Mouse (Mus musculus): ENCODE data around the gene Arid2. TPM values are rescaled to one million over a fixed set of nuclear protein-coding genes. Genes with fewer than 3 reads are reported as not detected.

The Arid2 gene
- polyA plus RNA-seq, 1 experiment from 2014 or later, result 26.8 TPM

- Histone ChIP-seq H3K4me2 (no peak overlapping the region), H3K4me1 (replicated peaks) (peaks cover 28% of the 10 kb centered on the region), H3K27ac (no peak overlapping the region), H3K9me3 (no peaks in the 10 kb centered on the region), H3K36me3 (peaks cover 28% of the 10 kb centered on the region), H3K9ac (no peak overlapping the region), H3K27me3 (no peaks in the 10 kb centered on the region), H3K4me3 (no peak overlapping the region)
- ATAC-seq (ENCODE audit: low FRiP score), result no peak
- WGBS, result 96% methylated on average over 2 of the region's 2 CpGs
Observed at GRCm38 (mm10) chr15:96274341-96274740, 13.0 kb upstream of the Arid2 start.

DNA sequence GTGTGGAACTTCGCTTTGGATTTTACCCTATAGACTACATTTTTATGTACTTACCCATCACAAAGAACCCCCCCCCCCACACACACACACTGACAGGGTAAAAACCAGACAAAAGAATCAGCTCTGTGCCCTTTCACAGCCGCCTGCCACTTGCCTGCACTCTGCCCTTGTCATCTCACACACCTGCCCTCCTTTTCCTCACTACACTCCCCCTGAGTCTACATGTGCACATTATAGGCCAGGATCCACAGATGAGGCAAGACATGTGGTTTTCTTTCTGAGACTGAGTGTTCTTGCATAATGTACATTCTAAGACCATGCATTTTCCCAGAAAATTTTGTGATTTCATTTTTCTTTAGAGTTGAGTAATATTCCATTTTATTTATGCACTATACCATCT, 12.1 kb upstream of the Arid2 start:
- ATAC-seq (ENCODE audit: low FRiP score), result no peak
- no peak overlapping the region for H3K4me2 ChIP-seq
- H3K4me1 ChIP-seq (replicated peaks), result peaks cover 33% of the 10 kb centered on the region
- no peak overlapping the region for H3K4me3 ChIP-seq
- no peak overlapping the region for H3K9ac ChIP-seq
- H3K36me3 ChIP-seq, result peaks cover 35% of the 10 kb centered on the region
- H3K9me3 ChIP-seq, result no peaks in the 10 kb centered on the region
- no peaks in the 10 kb centered on the region for H3K27me3 ChIP-seq
- WGBS, result 71% methylated on average over 2 of the region's 2 CpGs
- H3K27ac ChIP-seq, result no peak overlapping the region

- Histone ChIP-seq H3K9ac (no peak overlapping the region), H3K9me3 (no peaks in the 10 kb centered on the region), H3K27me3 (no peaks in the 10 kb centered on the region), H3K36me3 (peaks cover 42% of the 10 kb centered on the region), H3K4me3 (no peak overlapping the region), H3K4me1 (replicated peaks) (peaks cover 35% of the 10 kb centered on the region), H3K27ac (no peak overlapping the region), H3K4me2 (no peak overlapping the region)
- WGBS, result 90% methylated on average over 9 of the region's 9 CpGs
- ATAC-seq (ENCODE audit: low FRiP score), result no peak
Observed at GRCm38 (mm10) chr15:96275810-96276493, 11.4 kb upstream of the Arid2 start.

GRCm38 (mm10) chr15:96277061-96277460, 10.3 kb upstream of the Arid2 start:
- H3K36me3 ChIP-seq, result peaks cover 45% of the 10 kb centered on the region
- H3K4me1 ChIP-seq (replicated peaks), result peaks cover 40% of the 10 kb centered on the region
- H3K27ac ChIP-seq, result no peak overlapping the region
- no peak for ATAC-seq (ENCODE audit: low FRiP score)
- 95% methylated on average over 4 of the region's 4 CpGs for WGBS
- no peak overlapping the region for H3K4me2 ChIP-seq
- no peaks in the 10 kb centered on the region for H3K9me3 ChIP-seq
- no peak overlapping the region for H3K9ac ChIP-seq
- H3K4me3 ChIP-seq, result no peak overlapping the region
- no peaks in the 10 kb centered on the region for H3K27me3 ChIP-seq

DNA sequence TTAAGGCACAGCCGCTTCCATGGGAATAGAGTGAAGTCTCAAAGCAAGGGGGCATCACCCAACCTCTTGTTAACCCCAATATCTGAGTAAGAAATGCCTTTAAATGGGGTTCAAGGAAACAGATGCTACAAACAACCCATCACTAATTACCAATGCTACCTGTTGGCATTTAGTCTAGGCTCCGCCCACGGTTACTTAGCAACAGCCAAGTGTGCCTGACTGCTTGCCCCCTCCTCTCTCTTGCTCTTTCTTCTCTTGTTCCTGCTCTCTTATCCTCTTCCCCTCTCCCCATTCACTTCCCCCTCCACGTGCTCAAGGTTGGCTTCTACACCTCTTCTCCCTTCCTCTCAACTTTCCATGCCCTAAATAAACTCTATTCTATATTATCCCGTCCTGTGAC, 6.1 kb upstream of the Arid2 start:
- Histone ChIP-seq H3K27ac (no peak overlapping the region), H3K36me3 (peaks cover 38% of the 10 kb centered on the region), H3K4me1 (replicated peaks) (peaks cover 42% of the 10 kb centered on the region), H3K27me3 (no peaks in the 10 kb centered on the region), H3K9ac (no peak overlapping the region), H3K4me2 (peak overlapping the region; percentile 92), H3K4me3 (no peak overlapping the region), H3K9me3 (no peaks in the 10 kb centered on the region)
- WGBS, result 80% methylated on average over 5 of the region's 5 CpGs
- ATAC-seq (ENCODE audit: low FRiP score), result no peak

DNA sequence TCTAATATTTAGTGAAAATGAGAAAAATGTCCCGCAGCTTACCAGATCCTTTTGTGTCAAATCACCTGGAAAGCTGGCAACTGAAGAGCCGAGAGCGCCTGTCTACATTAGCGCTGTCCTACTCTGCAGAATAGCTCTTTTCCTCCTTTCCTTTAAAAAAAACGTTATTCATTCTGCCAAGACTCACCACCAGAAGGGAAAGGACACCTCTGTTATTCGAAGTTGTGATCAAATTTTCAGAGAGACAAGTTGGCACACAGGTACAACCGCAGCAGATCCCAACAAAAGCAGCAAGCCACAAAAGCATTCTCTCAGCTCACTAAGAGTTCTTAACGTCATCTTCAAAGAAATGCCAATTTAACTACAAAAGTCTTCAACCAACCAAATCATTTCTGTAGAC, 4.2 kb upstream of the Arid2 start:
- peaks cover 32% of the 10 kb centered on the region for H3K4me1 ChIP-seq (replicated peaks)
- peak overlapping the region; percentile 93 for H3K4me3 ChIP-seq
- no peaks in the 10 kb centered on the region for H3K27me3 ChIP-seq
- peak overlapping the region; percentile 92 for H3K4me2 ChIP-seq
- H3K27ac ChIP-seq, result peak overlapping the region; percentile 100
- no peak for ATAC-seq (ENCODE audit: low FRiP score)
- 49% methylated on average over 8 of the region's 8 CpGs for WGBS
- H3K9me3 ChIP-seq, result no peaks in the 10 kb centered on the region
- H3K9ac ChIP-seq, result peak overlapping the region; percentile 99
- H3K36me3 ChIP-seq, result peaks cover 24% of the 10 kb centered on the region

- Histone ChIP-seq H3K4me2 (peak overlapping the region; percentile 92), H3K4me3 (peak overlapping the region; percentile 93), H3K27me3 (no peaks in the 10 kb centered on the region), H3K36me3 (peaks cover 19% of the 10 kb centered on the region), H3K27ac (peak overlapping the region; percentile 100), H3K4me1 (replicated peaks) (peaks cover 35% of the 10 kb centered on the region), H3K9me3 (no peaks in the 10 kb centered on the region), H3K9ac (peak overlapping the region; percentile 99)
- ATAC-seq (ENCODE audit: low FRiP score), result no peak
- WGBS, result 5% methylated on average over 11 of the region's 11 CpGs
Observed at GRCm38 (mm10) chr15:96283920-96284431, 3.3 kb upstream of the Arid2 start.

DNA sequence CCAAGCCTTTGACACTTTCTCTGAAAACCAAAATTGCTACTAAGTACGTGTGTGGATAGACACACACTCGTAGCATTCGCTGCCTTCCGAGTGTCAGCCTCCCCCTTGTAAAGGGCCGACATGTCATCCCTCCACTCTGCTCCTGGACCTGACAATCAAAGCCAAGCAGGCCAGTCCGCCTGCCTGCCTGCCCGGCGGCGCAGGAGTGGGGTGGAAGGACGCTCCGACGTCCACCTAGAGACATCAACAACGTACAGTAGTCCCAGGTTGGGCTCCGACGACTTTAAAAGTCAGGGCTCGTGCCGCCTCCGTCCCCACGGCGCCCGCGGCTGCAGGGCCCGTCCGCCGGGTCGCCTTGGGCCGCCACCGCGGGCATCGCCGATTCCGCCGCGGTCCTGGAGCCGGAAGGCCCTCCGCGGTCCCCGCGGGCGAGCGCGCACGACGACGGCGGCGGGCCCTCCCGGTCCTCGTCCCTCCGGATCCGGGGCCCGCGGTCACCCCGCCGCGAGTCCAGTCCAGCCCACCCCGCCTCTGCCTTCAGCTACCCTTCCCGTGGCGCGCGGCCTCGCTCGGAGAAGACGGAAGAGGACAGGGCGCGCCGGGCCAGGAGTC, 2.5 kb upstream of the Arid2 start:
- H3K9me3 ChIP-seq, result no peaks in the 10 kb centered on the region
- H3K27me3 ChIP-seq, result no peaks in the 10 kb centered on the region
- H3K9ac ChIP-seq, result peak overlapping the region; percentile 99
- H3K36me3 ChIP-seq, result peaks cover 13% of the 10 kb centered on the region
- H3K4me1 ChIP-seq (replicated peaks), result peaks cover 36% of the 10 kb centered on the region
- peak; percentile 52 for ATAC-seq (ENCODE audit: low FRiP score)
- under 1% methylated on average over 67 of the region's 67 CpGs for WGBS
- H3K27ac ChIP-seq, result peak overlapping the region; percentile 100
- peak overlapping the region; percentile 93 for H3K4me3 ChIP-seq
- H3K4me2 ChIP-seq, result peak overlapping the region; percentile 92

GRCm38 (mm10) chr15:96285323-96286014, 1.8 kb upstream of the Arid2 start:
- peak; percentile 83 for ATAC-seq (ENCODE audit: low FRiP score)
- peaks cover 7% of the 10 kb centered on the region for H3K36me3 ChIP-seq
- H3K4me2 ChIP-seq, result peak overlapping the region; percentile 92
- H3K4me3 ChIP-seq, result peak overlapping the region; percentile 93
- peak overlapping the region; percentile 99 for H3K9ac ChIP-seq
- WGBS, result under 1% methylated on average over 60 of the region's 64 CpGs
- peaks cover 39% of the 10 kb centered on the region for H3K4me1 ChIP-seq (replicated peaks)
- no peaks in the 10 kb centered on the region for H3K9me3 ChIP-seq
- H3K27ac ChIP-seq, result peak overlapping the region; percentile 100
- H3K27me3 ChIP-seq, result no peaks in the 10 kb centered on the region

GRCm38 (mm10) chr15:96286015-96286934, 1.0 kb upstream of the Arid2 start:
- H3K4me1 ChIP-seq (replicated peaks), result peaks cover 36% of the 10 kb centered on the region
- under 1% methylated on average over 71 of the region's 72 CpGs for WGBS
- H3K27ac ChIP-seq, result peak overlapping the region; percentile 100
- H3K36me3 ChIP-seq, result no peaks in the 10 kb centered on the region; the same call in 1 of the 2 replicates
- ATAC-seq (ENCODE audit: low FRiP score), result peak; percentile 81
- H3K9me3 ChIP-seq, result no peaks in the 10 kb centered on the region
- H3K4me2 ChIP-seq, result peak overlapping the region; percentile 92
- H3K4me3 ChIP-seq, result peak overlapping the region; percentile 93
- peak overlapping the region; percentile 99 for H3K9ac ChIP-seq
- H3K27me3 ChIP-seq, result no peaks in the 10 kb centered on the region

DNA sequence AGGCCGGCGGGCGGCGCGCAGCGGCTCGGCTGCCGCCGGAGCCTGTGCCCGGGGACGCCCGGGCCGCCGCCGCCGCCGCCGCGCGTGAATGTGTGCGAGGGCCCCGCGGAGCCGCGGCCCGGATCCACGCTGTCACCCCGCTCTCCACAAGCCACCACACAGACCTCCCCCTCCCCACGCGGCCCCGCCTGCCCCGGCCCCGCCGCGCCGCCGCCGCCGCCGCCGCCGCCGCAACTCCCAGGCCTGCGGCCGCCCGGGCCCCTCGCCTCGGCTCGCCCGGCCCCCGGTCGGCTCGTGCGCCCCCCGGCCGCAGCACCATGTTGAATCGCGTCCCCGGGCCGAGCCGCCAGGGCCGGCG, 404 bp upstream of the Arid2 start:
- Histone ChIP-seq H3K9ac (peak overlapping the region; percentile 99), H3K27ac (peak overlapping the region; percentile 100), H3K36me3 (no peaks in the 10 kb centered on the region), H3K4me2 (peak overlapping the region; percentile 92), H3K9me3 (no peaks in the 10 kb centered on the region), H3K4me1 (replicated peaks) (peaks cover 31% of the 10 kb centered on the region), H3K4me3 (peak overlapping the region; percentile 93), H3K27me3 (no peaks in the 10 kb centered on the region)
- peak; percentile 47 for ATAC-seq (ENCODE audit: low FRiP score)
- WGBS, result under 1% methylated on average over 17 of the region's 63 CpGs

Measured in hindbrain, embryonic 13.5 days (tissue).